Mouse (Mus musculus) liver, embryonic 14.5 days (tissue): ENCODE results near the gene Xkrx.

Experiments used
- CTCF ChIP-seq: IDR thresholded peaks from 2 replicates; pipeline ENCODE4 v1.5.1; 2016; ENCODE audit warnings: antibody characterized with exemption, low read depth, control low read depth
- EP300 ChIP-seq: IDR thresholded peaks from 2 replicates; pipeline ENCODE4 v1.6.1; 2016; ENCODE audit warnings: antibody characterized with exemption, low read depth

DNA sequence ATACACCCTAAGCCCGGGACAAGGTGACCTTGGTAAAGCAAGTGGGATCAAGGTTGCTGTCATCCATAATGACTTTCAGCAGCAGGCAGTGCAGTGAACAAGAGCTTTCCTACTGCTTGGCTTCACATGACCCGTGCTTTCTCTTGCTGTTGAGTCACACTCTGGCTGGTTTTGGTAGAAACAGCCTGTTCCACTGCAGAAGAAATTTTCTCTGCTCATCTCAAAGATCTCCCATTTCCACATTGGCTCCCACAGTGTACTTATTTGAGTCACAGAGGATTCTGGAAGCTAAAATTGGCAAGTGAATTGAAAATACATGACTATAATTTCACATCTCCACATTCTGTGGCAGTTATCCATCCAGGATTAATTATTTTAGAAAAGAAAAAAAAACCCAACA, 59.2 kb downstream of the Xkrx start:
- no peak for TF ChIP-seq CTCF
- TF ChIP-seq EP300, result no peak
